Mouse (Mus musculus) E14TG2a.4 (cell line): ENCODE measurements around the gene Stpg3.
A peak's percentile ranks its signal among the peaks of the same experiment; 100 is the strongest.

Experiments
- H3K27me3 ChIP-seq: 2 replicates; pipeline ENCODE4 v1.6.1; 2014; ENCODE audit warnings: low read length, control low read depth; ENCODE audit not compliant: insufficient read depth
- H3K36me3 ChIP-seq: 2 replicates; pipeline ENCODE4 v1.6.1; 2014; ENCODE audit warnings: low read length, control low read depth; ENCODE audit not compliant: insufficient read depth
- H3K4me1 ChIP-seq: replicated peaks from 2 replicates; pipeline ENCODE4 v1.6.1; 2014; ENCODE audit warnings: low read depth, low read length, control low read depth
- H3K4me3 ChIP-seq: replicated peaks from 2 replicates; pipeline ENCODE4 v1.5.1; 2014; ENCODE audit warnings: mild to moderate bottlenecking, low read length
- H3K9me3 ChIP-seq: 2 replicates; pipeline ENCODE4 v1.6.1; 2014; ENCODE audit warnings: low read length, control low read depth
- CTCF ChIP-seq: conservative IDR thresholded peaks from 2 replicates; pipeline ENCODE4 v1.5.1; 2014; ENCODE audit warnings: low read length
- NANOG ChIP-seq: IDR thresholded peaks from 2 replicates; pipeline ENCODE4 v1.6.1; 2014; ENCODE audit warnings: borderline replicate concordance, low read length, mixed read lengths
- POU5F1 ChIP-seq: IDR thresholded peaks from 2 replicates; pipeline ENCODE4 v1.6.1; 2014; ENCODE audit warnings: low read length, borderline replicate concordance

Gene Stpg3

GRCm38 (mm10) chr2:25194006-25194405, 20.4 kb downstream of the Stpg3 start:
- no peaks in the 10 kb centered on the region for H3K9me3 ChIP-seq
- H3K36me3 ChIP-seq = peaks cover 22% of the 10 kb centered on the region
- peak overlapping the region; percentile 81 for H3K4me3 ChIP-seq
- H3K27me3 ChIP-seq = peaks cover 8% of the 10 kb centered on the region
- peaks cover 59% of the 10 kb centered on the region for H3K4me1 ChIP-seq
- TF ChIP-seq POU5F1 = no peak
- TF ChIP-seq CTCF = no peak
- no peak for TF ChIP-seq NANOG

GRCm38 (mm10) chr2:25193330-25193770, 21.1 kb downstream of the Stpg3 start:
- Histone ChIP-seq H3K27me3 (peaks cover 8% of the 10 kb centered on the region), H3K4me1 (peaks cover 56% of the 10 kb centered on the region), H3K9me3 (no peaks in the 10 kb centered on the region), H3K36me3 (peaks cover 15% of the 10 kb centered on the region), H3K4me3 (peak overlapping the region; percentile 81)
- TF ChIP-seq CTCF (peak; percentile 80), NANOG (no peak)

- Histone ChIP-seq H3K9me3 (no peaks in the 10 kb centered on the region), H3K36me3 (no peaks in the 10 kb centered on the region), H3K4me1 (peaks cover 31% of the 10 kb centered on the region), H3K4me3 (no peak overlapping the region), H3K27me3 (peaks cover 52% of the 10 kb centered on the region)
- TF ChIP-seq POU5F1 = no peak
- TF ChIP-seq NANOG = no peak
- no peak for TF ChIP-seq CTCF
Measured at GRCm38 (mm10) chr2:25187841-25188240, 26.6 kb downstream of the Stpg3 start.

- Histone ChIP-seq H3K36me3 (no peaks in the 10 kb centered on the region), H3K4me1 (peaks cover 40% of the 10 kb centered on the region), H3K27me3 (peaks cover 64% of the 10 kb centered on the region), H3K4me3 (peak overlapping the region; percentile 80), H3K9me3 (no peaks in the 10 kb centered on the region)
- TF ChIP-seq POU5F1 (no peak), CTCF (no peak), NANOG (no peak)
Measured at GRCm38 (mm10) chr2:25186575-25186930, 27.9 kb downstream of the Stpg3 start.

GRCm38 (mm10) chr2:25185625-25186574, 28.5 kb downstream of the Stpg3 start:
- peaks cover 40% of the 10 kb centered on the region for H3K4me1 ChIP-seq
- TF ChIP-seq CTCF (peak; percentile 23; the same call in 1 of the 2 replicates), POU5F1 (no peak), NANOG (no peak)
- no peaks in the 10 kb centered on the region for H3K36me3 ChIP-seq
- H3K4me3 ChIP-seq = peak overlapping the region; percentile 80
- peaks cover 70% of the 10 kb centered on the region for H3K27me3 ChIP-seq
- H3K9me3 ChIP-seq = no peaks in the 10 kb centered on the region

- TF ChIP-seq NANOG (no peak), CTCF (no peak), POU5F1 (no peak)
- H3K4me1 ChIP-seq = peaks cover 49% of the 10 kb centered on the region
Measured at GRCm38 (mm10) chr2:25184496-25184895, 29.9 kb downstream of the Stpg3 start.

GRCm38 (mm10) chr2:25183336-25183735, 31.1 kb downstream of the Stpg3 start:
- no peak for TF ChIP-seq POU5F1
- TF ChIP-seq NANOG = no peak
- no peak for TF ChIP-seq CTCF
- no peaks in the 10 kb centered on the region for H3K9me3 ChIP-seq
- no peak overlapping the region for H3K4me3 ChIP-seq
- H3K4me1 ChIP-seq = peaks cover 57% of the 10 kb centered on the region
- peaks cover 90% of the 10 kb centered on the region for H3K27me3 ChIP-seq
- H3K36me3 ChIP-seq = no peaks in the 10 kb centered on the region

More at GRCm38 (mm10) chr2:25184496-25184895, 29.9 kb downstream of the Stpg3 start:
- peaks cover 79% of the 10 kb centered on the region for H3K27me3 ChIP-seq
- no peaks in the 10 kb centered on the region for H3K36me3 ChIP-seq
- no peak overlapping the region for H3K4me3 ChIP-seq
- no peaks in the 10 kb centered on the region for H3K9me3 ChIP-seq

- Histone ChIP-seq H3K9me3 (no peaks in the 10 kb centered on the region), H3K27me3 (peaks cover 92% of the 10 kb centered on the region), H3K4me3 (0 out of 2 replicates have a peak overlapping the region, but pooled peaks have one; percentile 86), H3K4me1 (peaks cover 60% of the 10 kb centered on the region), H3K36me3 (no peaks in the 10 kb centered on the region)
- TF ChIP-seq CTCF = no peak
- no peak for TF ChIP-seq NANOG
- no peak for TF ChIP-seq POU5F1
Measured at GRCm38 (mm10) chr2:25182664-25183063, 31.8 kb downstream of the Stpg3 start.

GRCm38 (mm10) chr2:25181891-25182397, 32.5 kb downstream of the Stpg3 start:
- Histone ChIP-seq H3K9me3 (no peaks in the 10 kb centered on the region), H3K27me3 (peaks cover 93% of the 10 kb centered on the region)

More at GRCm38 (mm10) chr2:25181891-25182397, 32.5 kb downstream of the Stpg3 start:
- Histone ChIP-seq H3K4me1 (peaks cover 66% of the 10 kb centered on the region), H3K4me3 (peak overlapping the region; percentile 86), H3K36me3 (no peaks in the 10 kb centered on the region)
- no peak for TF ChIP-seq CTCF
- no peak for TF ChIP-seq POU5F1
- TF ChIP-seq NANOG = no peak
